In the genomic region with DNA sequence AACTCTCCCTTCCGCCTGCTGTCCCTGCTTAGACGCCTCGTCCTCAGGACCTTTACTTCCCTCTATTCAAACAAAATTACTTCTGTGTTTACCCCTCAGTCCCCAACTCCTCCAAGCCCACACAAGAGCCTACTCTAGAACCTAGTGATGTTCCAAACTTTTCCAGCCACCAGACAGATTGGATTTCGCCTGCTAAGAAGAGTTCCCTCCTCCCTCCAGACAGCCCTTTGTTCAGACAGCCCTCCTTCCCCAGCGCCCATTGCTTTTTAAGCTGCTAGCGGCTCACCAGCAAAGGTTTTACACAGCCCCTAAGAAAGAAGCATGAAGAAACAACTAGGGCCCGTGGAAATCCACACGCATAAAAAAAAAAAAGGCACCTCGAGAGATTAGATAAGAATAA, we compare ENCODE assay signal across 8 mouse cellular contexts. TPM values are rescaled to one million over a fixed set of nuclear protein-coding genes. Genes with fewer than 3 reads are reported as not detected.
DNase-seq lines count a peak whose midpoint lies in the region; ATAC-seq lines count a peak whose summit lies in the region.

No protein-coding gene starts in this region.

- H3K36me3 ChIP-seq in heart, embryonic 15.5 days = no peaks in the 10 kb centered on the region
- H3K36me3 ChIP-seq in embryonic facial prominence, embryonic 12.5 days = no peaks in the 10 kb centered on the region
- H3K36me3 ChIP-seq in hindbrain, embryonic 15.5 days = 0 out of 2 replicates have a peak, but pooled peaks cover 3% of the 10 kb centered on the region
- 0 out of 2 replicates have a peak, but pooled peaks cover 9% of the 10 kb centered on the region for H3K36me3 ChIP-seq in midbrain, embryonic 12.5 days

- H3K9me3 ChIP-seq in heart, embryonic 15.5 days (replicated peaks) = no peaks in the 10 kb centered on the region
- H3K9me3 ChIP-seq in embryonic facial prominence, embryonic 12.5 days = no peaks in the 10 kb centered on the region
- no peaks in the 10 kb centered on the region for H3K9me3 ChIP-seq in hindbrain, embryonic 15.5 days
- H3K9me3 ChIP-seq in midbrain, embryonic 12.5 days = no peaks in the 10 kb centered on the region

- peak overlapping the region; percentile 68; the same call in 1 of the 2 replicates for H3K4me3 ChIP-seq in heart, embryonic 15.5 days
- H3K4me3 ChIP-seq in embryonic facial prominence, embryonic 12.5 days = peak overlapping the region; percentile 72
- peak overlapping the region; percentile 62 for H3K4me3 ChIP-seq in hindbrain, embryonic 15.5 days
- peak overlapping the region; percentile 60 for H3K4me3 ChIP-seq in midbrain, embryonic 12.5 days

- WGBS in heart, embryonic 15.5 days = 51% methylated on average over 9 of the region's 9 CpGs
- WGBS in embryonic facial prominence, embryonic 12.5 days = 29% methylated on average over 9 of the region's 9 CpGs
- WGBS in hindbrain, embryonic 15.5 days = 30% methylated on average over 9 of the region's 9 CpGs
- WGBS in midbrain, embryonic 12.5 days = 11% methylated on average over 9 of the region's 9 CpGs

- H3K27me3 ChIP-seq in heart, embryonic 15.5 days = no peaks in the 10 kb centered on the region
- H3K27me3 ChIP-seq in embryonic facial prominence, embryonic 12.5 days = no peaks in the 10 kb centered on the region
- H3K27me3 ChIP-seq in hindbrain, embryonic 15.5 days = no peaks in the 10 kb centered on the region
- peaks cover 54% of the 10 kb centered on the region for H3K27me3 ChIP-seq in midbrain, embryonic 12.5 days

- H3K9ac ChIP-seq in heart, embryonic 15.5 days = no peak overlapping the region
- no peak overlapping the region for H3K9ac ChIP-seq in embryonic facial prominence, embryonic 12.5 days
- H3K9ac ChIP-seq in hindbrain, embryonic 15.5 days = peak overlapping the region; percentile 76
- 0 out of 2 replicates have a peak overlapping the region, but pooled peaks have one; percentile 7 for H3K9ac ChIP-seq in midbrain, embryonic 12.5 days (replicated peaks)

- ATAC-seq in heart, embryonic 15.5 days (replicated peaks; ENCODE audit: insufficient number of reproducible peaks, insufficient read depth, low FRiP score, low read depth) = no peak
- ATAC-seq in embryonic facial prominence, embryonic 12.5 days (ENCODE audit: insufficient number of reproducible peaks, insufficient read depth, low FRiP score, low TSS enrichment) = no peak
- ATAC-seq in hindbrain, embryonic 15.5 days (ENCODE audit: low FRiP score, low read depth) = no peak
- ATAC-seq in midbrain, embryonic 12.5 days (ENCODE audit: low FRiP score, low read depth) = no peak
- ATAC-seq in frontal cortex, adult (ENCODE audit: low TSS enrichment) = no peak

- DNase-seq in heart, postnatal 4 days = no peak
- DNase-seq in layer of hippocampus, adult 9-10 months (ENCODE audit: low spot score) = no peak
- no peak for DNase-seq in spleen, postnatal 14 days (ENCODE audit: low spot score in 2 of 2)

- H3K4me1 ChIP-seq in heart, embryonic 15.5 days (replicated peaks) = peaks cover 27% of the 10 kb centered on the region
- peaks cover 40% of the 10 kb centered on the region for H3K4me1 ChIP-seq in embryonic facial prominence, embryonic 12.5 days
- peaks cover 36% of the 10 kb centered on the region for H3K4me1 ChIP-seq in hindbrain, embryonic 15.5 days (replicated peaks)
- H3K4me1 ChIP-seq in midbrain, embryonic 12.5 days = peaks cover 38% of the 10 kb centered on the region

- H3K27ac ChIP-seq in heart, embryonic 15.5 days = no peak overlapping the region
- H3K27ac ChIP-seq in embryonic facial prominence, embryonic 12.5 days = no peak overlapping the region
- 0 out of 2 replicates have a peak overlapping the region, but pooled peaks have one; percentile 88 for H3K27ac ChIP-seq in hindbrain, embryonic 15.5 days (replicated peaks)
- H3K27ac ChIP-seq in midbrain, embryonic 12.5 days (replicated peaks) = no peak overlapping the region

- peak overlapping the region; percentile 98 for H3K4me2 ChIP-seq in heart, embryonic 15.5 days
- H3K4me2 ChIP-seq in embryonic facial prominence, embryonic 12.5 days (replicated peaks) = peak overlapping the region; percentile 85
- H3K4me2 ChIP-seq in hindbrain, embryonic 15.5 days = peak overlapping the region; percentile 69
- H3K4me2 ChIP-seq in midbrain, embryonic 12.5 days (replicated peaks) = peak overlapping the region; percentile 83

RNA-seq across cellular contexts. Expression of a gene that starts 2.0 kb away (rescaled TPM):
- 7.6 and 8.1 TPM in 2 replicates for polyA plus RNA-seq in heart, embryonic 15.5 days (2015; fragmentation: Nextera tagmentation; extraction: Ambion mirVana)
- total RNA-seq in heart, postnatal 4 days (2021) = 10 to 100 TPM; 14.7 to 18.2 TPM
- 38.9 and 39.1 TPM in 2 replicates for polyA plus RNA-seq in embryonic facial prominence, embryonic 12.5 days (2016; fragmentation: Nextera tagmentation; extraction: Ambion mirVana)
- polyA plus RNA-seq in hindbrain, embryonic 15.5 days (2015; fragmentation: Nextera tagmentation; extraction: Ambion mirVana) = 23.8 and 27.3 TPM in 2 replicates
- 21.7 and 23.8 TPM in 2 replicates for polyA plus RNA-seq in midbrain, embryonic 12.5 days (2016; fragmentation: Nextera tagmentation; extraction: Ambion mirVana)

Comparison
In these comparisons a context has a peak if more than half of its experiments do, and no peak if none do; other contexts are left out.
1. H3K9ac ChIP-seq: peak in hindbrain, embryonic 15.5 days (single experiment) and midbrain, embryonic 12.5 days (single experiment); none in heart, embryonic 15.5 days (single experiment) and embryonic facial prominence, embryonic 12.5 days (single experiment).
2. Peak in every context shown above with its lines, with median percentiles within 50 percentile points of each other: H3K4me2 ChIP-seq and H3K4me3 ChIP-seq.